Comparison of ENCODE assay signal across 35 mouse cellular contexts in the genomic region with DNA sequence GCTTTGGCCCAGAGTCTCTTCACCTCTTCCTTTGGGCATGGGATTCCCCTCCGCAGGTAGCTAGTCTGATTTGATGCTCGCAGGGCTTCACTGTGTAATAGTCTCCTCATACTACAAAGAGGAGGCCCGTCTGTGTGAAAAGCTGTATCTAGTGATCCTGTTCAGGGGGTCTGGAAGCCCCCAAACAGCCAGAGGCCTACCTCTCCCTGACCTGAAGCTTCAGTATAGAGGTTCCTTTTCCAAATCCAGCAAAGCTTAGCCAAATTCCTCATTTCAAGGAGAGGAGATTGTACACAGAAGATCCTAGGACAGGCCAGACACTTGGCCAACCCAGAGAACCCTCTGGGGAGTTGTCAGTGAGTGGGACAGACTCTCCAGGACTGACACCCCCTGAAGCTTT. TPM values are rescaled to one million over a fixed set of nuclear protein-coding genes. Genes with fewer than 3 reads are reported as not detected.
A peak's percentile ranks its signal among the peaks of the same experiment; 100 is the strongest.
DNase-seq lines count a peak whose midpoint lies in the region; ATAC-seq lines count a peak whose summit lies in the region.
"Had no signal": no experiment of that assay in that cellular context is flagged by ENCODE, and none has a peak within 500 bp of the region (broad histone marks: within the 10 kb centered on the region; RNA-seq: fewer than 3 reads in every experiment).

No protein-coding gene starts in this region.

- no peaks in the 10 kb centered on the region for H3K9me3 ChIP-seq in neural tube, embryonic 15.5 days (replicated peaks)
- no peaks in the 10 kb centered on the region; the same call in 1 of the 2 replicates for H3K9me3 ChIP-seq in hindbrain, embryonic 16.5 days (ENCODE audit: control insufficient read depth, low read length)
- no peaks in the 10 kb centered on the region for H3K9me3 ChIP-seq in midbrain, embryonic 13.5 days
- H3K9me3 ChIP-seq in neural tube, embryonic 13.5 days = no peaks in the 10 kb centered on the region
- no peaks in the 10 kb centered on the region for H3K9me3 ChIP-seq in intestine, embryonic 15.5 days
- H3K9me3 ChIP-seq: heart, embryonic 12.5 days; limb, embryonic 15.5 days; liver, embryonic 13.5 days had no signal

- WGBS in neural tube, embryonic 15.5 days = 34% methylated on average over 3 of the region's 3 CpGs
- 28% methylated on average over 3 of the region's 3 CpGs for WGBS in hindbrain, embryonic 16.5 days
- WGBS in midbrain, embryonic 13.5 days = 9% methylated on average over 3 of the region's 3 CpGs
- 13% methylated on average over 3 of the region's 3 CpGs for WGBS in neural tube, embryonic 13.5 days
- 20% methylated on average over 3 of the region's 3 CpGs for WGBS in intestine, embryonic 15.5 days

- peak; percentile 35 for DNase-seq in neural tube, embryonic 10.5 days (ENCODE audit: extremely low spot score, low spot score)
- DNase-seq in heart, postnatal 10 days = no peak
- DNase-seq in gastrocnemius, postnatal 14 days = no peak
- DNase-seq: adrenal gland, postnatal 10 days; cerebellum, adult 8-10 months; embryo, embryonic 11 days; gastrocnemius, postnatal 25 days; heart, adult 11 months; kidney, adult 8-10 months; layer of hippocampus, adult 9-11 months; liver, embryonic 13.5 days; lung, adult 18-20 months; lung, postnatal 4 days; right cerebral cortex, postnatal 4 days; thymus, adult 2 months; thymus, postnatal 36 days had no signal

- no peak overlapping the region for H3K4me2 ChIP-seq in neural tube, embryonic 15.5 days
- H3K4me2 ChIP-seq in hindbrain, embryonic 16.5 days (ENCODE audit: low read length) = peak overlapping the region; percentile 33; the same call in 1 of the 2 replicates
- H3K4me2 ChIP-seq in midbrain, embryonic 13.5 days (replicated peaks) = peak overlapping the region; percentile 73
- peak overlapping the region; percentile 4; the same call in 1 of the 2 replicates for H3K4me2 ChIP-seq in neural tube, embryonic 13.5 days
- no peak overlapping the region for H3K4me2 ChIP-seq in intestine, embryonic 15.5 days (replicated peaks)
- H3K4me2 ChIP-seq: heart, embryonic 12.5 days; limb, embryonic 15.5 days; liver, embryonic 13.5 days had no signal

- H3K27me3 ChIP-seq in neural tube, embryonic 15.5 days (replicated peaks) = peaks cover 88% of the 10 kb centered on the region
- peaks cover 58% of the 10 kb centered on the region for H3K27me3 ChIP-seq in hindbrain, embryonic 16.5 days (replicated peaks; ENCODE audit: control insufficient read depth, insufficient read depth, low read length)
- peaks cover 87% of the 10 kb centered on the region for H3K27me3 ChIP-seq in midbrain, embryonic 13.5 days
- peaks cover 95% of the 10 kb centered on the region for H3K27me3 ChIP-seq in neural tube, embryonic 13.5 days
- peaks cover 95% of the 10 kb centered on the region for H3K27me3 ChIP-seq in intestine, embryonic 15.5 days (replicated peaks)

- ATAC-seq in neural tube, embryonic 15.5 days (ENCODE audit: low FRiP score) = no peak
- ATAC-seq in hindbrain, embryonic 16.5 days = no peak
- ATAC-seq in midbrain, embryonic 13.5 days = no peak
- no peak for ATAC-seq in neural tube, embryonic 13.5 days (ENCODE audit: low read depth)
- no peak for ATAC-seq in intestine, embryonic 15.5 days
- ATAC-seq: forebrain, embryonic 16.5 days; intestine, embryonic 16.5 days; lung, postnatal 0 days had no signal

- H3K9ac ChIP-seq in neural tube, embryonic 15.5 days (replicated peaks) = no peak overlapping the region
- H3K9ac ChIP-seq in hindbrain, embryonic 16.5 days (ENCODE audit: low read depth, low read length) = no peak overlapping the region
- H3K9ac ChIP-seq in midbrain, embryonic 13.5 days (replicated peaks) = peak overlapping the region; percentile 60
- no peak overlapping the region for H3K9ac ChIP-seq in neural tube, embryonic 13.5 days
- H3K9ac ChIP-seq in intestine, embryonic 15.5 days = no peak overlapping the region
- H3K9ac ChIP-seq: heart, embryonic 12.5 days; limb, embryonic 15.5 days; liver, embryonic 13.5 days had no signal

- no peak overlapping the region for H3K27ac ChIP-seq in neural tube, embryonic 15.5 days (replicated peaks)
- H3K27ac ChIP-seq in hindbrain, embryonic 16.5 days (ENCODE audit: low read depth, low read length) = no peak overlapping the region
- H3K27ac ChIP-seq in midbrain, embryonic 13.5 days = peak overlapping the region; percentile 77
- H3K27ac ChIP-seq in neural tube, embryonic 13.5 days (replicated peaks) = no peak overlapping the region
- no peak overlapping the region for H3K27ac ChIP-seq in intestine, embryonic 15.5 days
- H3K27ac ChIP-seq: kidney, postnatal 0 days; limb, embryonic 15.5 days; liver, embryonic 13.5 days had no signal

- no peaks in the 10 kb centered on the region for H3K36me3 ChIP-seq in neural tube, embryonic 15.5 days
- H3K36me3 ChIP-seq in hindbrain, embryonic 16.5 days (ENCODE audit: control insufficient read depth, insufficient read depth, low read length) = no peaks in the 10 kb centered on the region
- H3K36me3 ChIP-seq in midbrain, embryonic 13.5 days = no peaks in the 10 kb centered on the region
- no peaks in the 10 kb centered on the region for H3K36me3 ChIP-seq in neural tube, embryonic 13.5 days
- H3K36me3 ChIP-seq in intestine, embryonic 15.5 days = no peaks in the 10 kb centered on the region
- H3K36me3 ChIP-seq: G1E; heart, embryonic 12.5 days; limb, embryonic 15.5 days; liver, embryonic 13.5 days had no signal

- no peak overlapping the region for H3K4me3 ChIP-seq in neural tube, embryonic 15.5 days (replicated peaks)
- no peak overlapping the region for H3K4me3 ChIP-seq in hindbrain, embryonic 16.5 days (ENCODE audit: low read length)
- H3K4me3 ChIP-seq in midbrain, embryonic 13.5 days (replicated peaks) = peak overlapping the region; percentile 63
- no peak overlapping the region for H3K4me3 ChIP-seq in neural tube, embryonic 13.5 days
- H3K4me3 ChIP-seq in intestine, embryonic 15.5 days (replicated peaks) = no peak overlapping the region
- H3K4me3 ChIP-seq: erythroblast, embryonic 14.5 days; heart, embryonic 12.5 days; limb, embryonic 15.5 days; liver, embryonic 13.5 days; megakaryocyte, embryonic 14.5 days had no signal

- intact Hi-C loops in heart, postnatal 10 days (cut with DNase I) = loop anchor here (5.0 kb wide), 1 partner anchor 209 kb away; no protein-coding TSS in a partner anchor
- intact Hi-C loops in gastrocnemius, postnatal 14 days (cut with DNase I; ENCODE audit: low total_unique reads) = no loop called here

- peaks cover 6% of the 10 kb centered on the region for H3K4me1 ChIP-seq in neural tube, embryonic 15.5 days
- H3K4me1 ChIP-seq in hindbrain, embryonic 16.5 days (ENCODE audit: control insufficient read depth, insufficient read depth, low read depth, low read length) = peaks cover 4% of the 10 kb centered on the region
- H3K4me1 ChIP-seq in midbrain, embryonic 13.5 days (replicated peaks) = peaks cover 5% of the 10 kb centered on the region
- H3K4me1 ChIP-seq in neural tube, embryonic 13.5 days (replicated peaks) = peaks cover 5% of the 10 kb centered on the region
- peaks cover 2% of the 10 kb centered on the region for H3K4me1 ChIP-seq in intestine, embryonic 15.5 days (replicated peaks)
- H3K4me1 ChIP-seq: liver, embryonic 13.5 days had no signal

RNA-seq across cellular contexts. Expression of a gene that starts 6.2 kb away (rescaled TPM):
- polyA plus RNA-seq in neural tube, embryonic 15.5 days (2015; fragmentation: Nextera tagmentation; extraction: Ambion mirVana) = 1.0 and 1.2 TPM in 2 replicates
- 3.1 and 4.0 TPM in 2 replicates for polyA plus RNA-seq in hindbrain, embryonic 16.5 days (2015; fragmentation: Nextera tagmentation; extraction: Ambion mirVana)
- 9.0 and 13.6 TPM in 2 replicates for polyA plus RNA-seq in midbrain, embryonic 13.5 days (2015; fragmentation: Nextera tagmentation; extraction: Ambion mirVana)
- 1.4 and 1.6 TPM in 2 replicates for polyA plus RNA-seq in neural tube, embryonic 13.5 days (2015; fragmentation: Nextera tagmentation; extraction: Ambion mirVana)
- polyA plus RNA-seq in intestine, embryonic 15.5 days (2015; fragmentation: Nextera tagmentation; extraction: Ambion mirVana) = not detected in 2 replicates
- not detected for total RNA-seq in heart, postnatal 10 days (2021)
- 1 to 10 TPM; 5.5 to 9.9 TPM for total RNA-seq in gastrocnemius, postnatal 14 days (2021)
- total RNA-seq: hematopoietic stem cell, adult 5-6 weeks; left cerebral cortex, adult 18-20 months; left cerebral cortex, postnatal 25 days had no signal
- polyA plus RNA-seq: erythroblast, embryonic 14.5 days; forebrain, embryonic 16.5 days; G1E; heart, postnatal 0 days; intestine, embryonic 16.5 days; kidney, postnatal 0 days; large intestine, adult 2 months; liver, embryonic 13.5 days; lung, postnatal 0 days had no signal

Comparison
In these comparisons a context has a peak if more than half of its experiments do, and no peak if none do; other contexts are left out.
1. H3K4me2 ChIP-seq: peak in hindbrain, embryonic 16.5 days (single experiment), midbrain, embryonic 13.5 days (single experiment) and neural tube, embryonic 13.5 days (single experiment); none in neural tube, embryonic 15.5 days (single experiment) and intestine, embryonic 15.5 days (single experiment).